Mouse (Mus musculus) splenic B cell, adult 2 months (primary cell): ENCODE measurements at regions not wholly inside any gene's neighbourhood (a gene's known extent, or its start where the extent isn't known, plus 50 kb on each side); places are given as distances from the start of the nearest gene placed in this dataset.
"Not testable (repeated sequence)": the region's sequence is repeated elsewhere in the genome, so short reads cannot be mapped to it uniquely, and the experiment has no call there.

ENCODE experiments used
- DNase-seq: peaks from one replicate; pipeline ENCODE4 v3.0.0-alpha.2; 2011; ENCODE audit warnings: low read depth, low spot score
- H3K27me3 ChIP-seq: 2 replicates; pipeline ENCODE4 v1.6.1; 2012; ENCODE audit warnings: mild to moderate bottlenecking, low read length, moderate library complexity, mixed read lengths; ENCODE audit not compliant: control insufficient read depth, poor library complexity, insufficient read depth, severe bottlenecking
- H3K36me3 ChIP-seq: 2 replicates; pipeline ENCODE4 v1.6.1; 2012; ENCODE audit warnings: mild to moderate bottlenecking, low read length, moderate library complexity, mixed read lengths; ENCODE audit not compliant: control insufficient read depth, poor library complexity, insufficient read depth, severe bottlenecking

GRCm38 (mm10) chr1:4653937-4654336 lies 153.8 kb upstream of the Gm37988 start:
- DNase-seq: no peak
- no peaks in the 10 kb centered on the region for H3K27me3 ChIP-seq
- H3K36me3 ChIP-seq: no peaks in the 10 kb centered on the region

GRCm38 (mm10) chr1:4655252-4655651 lies 152.4 kb upstream of the Gm37988 start:
- H3K27me3 ChIP-seq: no peaks in the 10 kb centered on the region
- DNase-seq: no peak

GRCm38 (mm10) chr1:4656883-4657282 lies 150.8 kb upstream of the Gm37988 start:
- no peaks in the 10 kb centered on the region for H3K36me3 ChIP-seq
- no peaks in the 10 kb centered on the region for H3K27me3 ChIP-seq
- no peak for DNase-seq

More at GRCm38 (mm10) chr1:4655252-4655651, 152.4 kb upstream of the Gm37988 start:
- no peaks in the 10 kb centered on the region for H3K36me3 ChIP-seq

DNA sequence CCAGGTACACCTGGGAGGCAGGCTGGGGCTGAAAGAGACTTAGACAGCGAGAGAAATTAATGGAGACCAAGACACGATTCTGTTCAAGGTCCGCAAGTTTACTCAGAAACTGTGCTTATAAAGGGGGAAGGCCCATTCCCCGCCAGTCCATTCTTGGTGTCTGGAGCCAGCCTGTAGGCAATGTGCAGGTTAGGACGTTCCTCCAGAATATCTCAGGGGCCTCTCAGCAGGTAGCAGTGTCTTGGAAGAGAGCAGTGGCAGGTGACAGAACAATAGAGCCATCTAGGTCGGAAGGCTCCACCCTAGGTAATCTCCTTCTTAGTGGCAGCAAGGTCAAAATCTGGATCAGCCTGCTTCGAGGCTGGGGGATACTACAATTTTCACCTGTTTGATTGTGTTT lies 147.6 kb upstream of the Gm37988 start:
- not testable (repeated sequence) for DNase-seq, H3K36me3 ChIP-seq, H3K27me3 ChIP-seq

GRCm38 (mm10) chr1:4660616-4661015 lies 147.1 kb upstream of the Gm37988 start:
- DNase-seq, H3K27me3 ChIP-seq, H3K36me3 ChIP-seq: not testable (repeated sequence)

GRCm38 (mm10) chr1:4661761-4662160 lies 145.9 kb upstream of the Gm37988 start:
- Histone ChIP-seq H3K36me3 (no peaks in the 10 kb centered on the region), H3K27me3 (no peaks in the 10 kb centered on the region)
- no peak for DNase-seq

DNA sequence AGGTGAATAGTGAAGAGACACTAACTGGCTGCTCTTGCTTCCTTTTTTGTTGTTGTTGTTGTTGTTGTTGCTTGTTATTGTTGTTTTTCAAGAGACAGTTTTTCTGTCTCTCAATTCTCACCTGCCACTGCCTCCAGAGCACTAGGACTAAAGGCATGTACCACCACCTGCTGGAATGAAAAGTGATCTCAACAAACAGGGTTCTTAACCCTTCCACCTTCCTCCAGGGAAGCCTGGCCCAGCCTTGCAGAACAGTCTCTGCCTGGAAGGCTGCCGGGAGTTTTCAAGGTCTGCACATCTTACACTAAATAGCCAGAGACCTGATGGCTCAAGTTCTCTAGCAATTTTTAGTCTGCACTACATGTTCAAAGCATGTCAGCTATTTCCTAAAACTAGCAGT lies 138.0 kb upstream of the Gm37988 start:
- Histone ChIP-seq H3K36me3 (no peaks in the 10 kb centered on the region), H3K27me3 (no peaks in the 10 kb centered on the region)
- no peak for DNase-seq

GRCm38 (mm10) chr1:4671237-4672019 lies 136.3 kb upstream of the Gm37988 start:
- DNase-seq: peak; percentile 6
- Histone ChIP-seq H3K27me3 (no peaks in the 10 kb centered on the region), H3K36me3 (no peaks in the 10 kb centered on the region)

GRCm38 (mm10) chr1:4672344-4672743 lies 135.3 kb upstream of the Gm37988 start:
- H3K36me3 ChIP-seq: no peaks in the 10 kb centered on the region
- no peaks in the 10 kb centered on the region for H3K27me3 ChIP-seq
- DNase-seq: no peak

- Histone ChIP-seq H3K36me3 (no peaks in the 10 kb centered on the region), H3K27me3 (no peaks in the 10 kb centered on the region)
- DNase-seq: no peak
Measured at GRCm38 (mm10) chr1:4687605-4688004, 120.1 kb upstream of the Gm37988 start.

GRCm38 (mm10) chr1:4689096-4689495 lies 118.6 kb upstream of the Gm37988 start:
- no peaks in the 10 kb centered on the region for H3K27me3 ChIP-seq
- DNase-seq: no peak
- no peaks in the 10 kb centered on the region for H3K36me3 ChIP-seq

GRCm38 (mm10) chr1:4703316-4703715 lies 104.4 kb upstream of the Gm37988 start:
- H3K36me3 ChIP-seq: no peaks in the 10 kb centered on the region
- H3K27me3 ChIP-seq: no peaks in the 10 kb centered on the region

GRCm38 (mm10) chr1:4706171-4706570 lies 101.5 kb upstream of the Gm37988 start:
- no peak for DNase-seq
- no peaks in the 10 kb centered on the region for H3K36me3 ChIP-seq
- H3K27me3 ChIP-seq: no peaks in the 10 kb centered on the region

More at GRCm38 (mm10) chr1:4703316-4703715, 104.4 kb upstream of the Gm37988 start:
- no peak for DNase-seq

GRCm38 (mm10) chr1:4722333-4722931 lies 85.3 kb upstream of the Gm37988 start:
- no peaks in the 10 kb centered on the region for H3K27me3 ChIP-seq
- no peak for DNase-seq

More at GRCm38 (mm10) chr1:4722333-4722931, 85.3 kb upstream of the Gm37988 start:
- H3K36me3 ChIP-seq: no peaks in the 10 kb centered on the region
